Mouse (Mus musculus): ENCODE data around the gene Fam13c.

Fam13c gene

GRCm38 (mm10) chr10:70458574-70459263 is 18.4 kb downstream of the Fam13c start:
- no peak for DNase-seq (ENCODE audit: low spot score)

GRCm38 (mm10) chr10:70465638-70466037 is 25.4 kb downstream of the Fam13c start:
- DNase-seq (ENCODE audit: low spot score), result no peak

GRCm38 (mm10) chr10:70470836-70471235 is 30.6 kb downstream of the Fam13c start:
- DNase-seq (ENCODE audit: low spot score), result no peak

- DNase-seq (ENCODE audit: low spot score), result no peak
These were observed 37.5 kb downstream of the Fam13c start for GRCm38 (mm10) chr10:70477741-70478145.

GRCm38 (mm10) chr10:70483736-70484135 is 43.5 kb downstream of the Fam13c start:
- DNase-seq (ENCODE audit: low spot score), result no peak

- DNase-seq (ENCODE audit: low spot score), result no peak
These were observed 44.4 kb downstream of the Fam13c start for GRCm38 (mm10) chr10:70484568-70485286.

GRCm38 (mm10) chr10:70485287-70485612 is 45.0 kb downstream of the Fam13c start:
- no peak for DNase-seq (ENCODE audit: low spot score)

- no peak for DNase-seq (ENCODE audit: low spot score)
These were observed 46.4 kb downstream of the Fam13c start for GRCm38 (mm10) chr10:70486651-70487050.

- DNase-seq (ENCODE audit: low spot score), result no peak
These were observed 53.6 kb downstream of the Fam13c start for GRCm38 (mm10) chr10:70493891-70494290.

GRCm38 (mm10) chr10:70494441-70494840 is 54.2 kb downstream of the Fam13c start:
- DNase-seq (ENCODE audit: low spot score), result no peak

GRCm38 (mm10) chr10:70495106-70496104 is 55.1 kb downstream of the Fam13c start:
- DNase-seq (ENCODE audit: low spot score), result no peak

- no peak for DNase-seq (ENCODE audit: low spot score)
These were observed 56.7 kb downstream of the Fam13c start for GRCm38 (mm10) chr10:70496938-70497337.

GRCm38 (mm10) chr10:70498328-70498727 is 58.0 kb downstream of the Fam13c start:
- no peak for DNase-seq (ENCODE audit: low spot score)

- no peak for DNase-seq (ENCODE audit: low spot score)
These were observed 59.0 kb downstream of the Fam13c start for GRCm38 (mm10) chr10:70499246-70499645.

- DNase-seq (ENCODE audit: low spot score), result no peak
These were observed 64.6 kb downstream of the Fam13c start for GRCm38 (mm10) chr10:70504871-70505270.

GRCm38 (mm10) chr10:70505395-70505794 is 65.1 kb downstream of the Fam13c start:
- no peak for DNase-seq (ENCODE audit: low spot score)

- DNase-seq (ENCODE audit: low spot score), result no peak
These were observed 65.6 kb downstream of the Fam13c start for GRCm38 (mm10) chr10:70505842-70506241.

- no peak for DNase-seq (ENCODE audit: low spot score)
These were observed 66.4 kb downstream of the Fam13c start for GRCm38 (mm10) chr10:70506499-70507168.

- DNase-seq (ENCODE audit: low spot score), result no peak
These were observed 67.6 kb downstream of the Fam13c start for GRCm38 (mm10) chr10:70507880-70508279.

GRCm38 (mm10) chr10:70514848-70515247 is 74.6 kb downstream of the Fam13c start:
- DNase-seq (ENCODE audit: low spot score), result no peak

- DNase-seq (ENCODE audit: low spot score), result no peak
These were observed 76.4 kb downstream of the Fam13c start for GRCm38 (mm10) chr10:70516661-70517060.

- DNase-seq (ENCODE audit: low spot score), result no peak
These were observed 79.4 kb downstream of the Fam13c start for GRCm38 (mm10) chr10:70519640-70520099.

All from yolk sac, embryonic 10.5 days (tissue).